Mouse (Mus musculus) E14TG2a.4 (cell line): Measurements from ENCODE around the gene Metap1d.

Source experiments
- CTCF ChIP-seq: conservative IDR thresholded peaks from 2 replicates; pipeline ENCODE4 v1.5.1; 2014; ENCODE audit warnings: low read length
- POU5F1 ChIP-seq: IDR thresholded peaks from 2 replicates; pipeline ENCODE4 v1.6.1; 2014; ENCODE audit warnings: low read length, borderline replicate concordance

- TF ChIP-seq CTCF (no peak), POU5F1 (no peak)
Observed at GRCm38 (mm10) chr2:71453917-71454260, 813 bp downstream of the Metap1d start.
